Mouse (Mus musculus) kidney, embryonic 16.5 days (tissue): ENCODE measurements around the gene Esrrg. TPM values are rescaled to one million over a fixed set of nuclear protein-coding genes. Genes with fewer than 3 reads are reported as not detected.

Source experiments
- ATAC-seq: fragments of 200-750 bp; cut with Nextera tagmentation; 2 replicates; pipeline ENCODE4 v1.8.0; 2017; ENCODE audit warnings: moderate TSS enrichment; ENCODE audit not compliant: low FRiP score, low TSS enrichment
- H3K27ac ChIP-seq: fragments of 300-500 bp; sonication (generic); 2 replicates; pipeline ENCODE4 v1.5.1; 2014; ENCODE audit warnings: low read length
- H3K27me3 ChIP-seq: fragments of 300-500 bp; sonication (generic); 2 replicates; pipeline ENCODE4 v1.6.1; 2014; ENCODE audit warnings: low read length, control low read depth, mixed read lengths; ENCODE audit not compliant: insufficient read depth
- H3K36me3 ChIP-seq: fragments of 300-500 bp; sonication (generic); 2 replicates; pipeline ENCODE4 v1.6.1; 2014; ENCODE audit warnings: low read length, control low read depth, mixed read lengths; ENCODE audit not compliant: insufficient read depth
- H3K4me1 ChIP-seq: fragments of 300-500 bp; sonication (generic); 2 replicates; pipeline ENCODE4 v1.6.1; 2014; ENCODE audit warnings: low read length, control low read depth, mixed read lengths; ENCODE audit not compliant: insufficient read depth
- H3K4me2 ChIP-seq: fragments of 300-500 bp; sonication (generic); replicated peaks from 2 replicates; pipeline ENCODE4 v1.6.1; 2014; ENCODE audit warnings: low read depth, low read length
- H3K4me3 ChIP-seq: fragments of 300-500 bp; sonication (generic); 2 replicates; pipeline ENCODE4 v1.5.1; 2014; ENCODE audit warnings: mild to moderate bottlenecking, low read length
- H3K9ac ChIP-seq: fragments of 300-500 bp; sonication (generic); replicated peaks from 2 replicates; pipeline ENCODE4 v1.6.1; 2014; ENCODE audit warnings: low read length
- H3K9me3 ChIP-seq: fragments of 300-500 bp; sonication (generic); 2 replicates; pipeline ENCODE4 v1.6.1; 2016; ENCODE audit warnings: low read length, control low read depth
- WGBS: fragments of 180-500 bp; shearing (Covaris S2); extraction: QIAGEN DNeasy Blood & Tissue Kit; methylation state at CpG from one replicate; pipeline ENCODE4 v1.1.7; 2014; 5-methylcytosine and 5-hydroxymethylcytosine counted together
- polyA plus RNA-seq: library from polyadenylated mRNA; unstranded; fragments of >200 nt; fragmentation: Nextera tagmentation; extraction: Ambion mirVana; gene quantifications from 2 replicates; pipeline ENCODE4 v1.2.1, GENCODE M21; 2015

The Esrrg gene
- polyA plus RNA-seq, 1 experiment from 2014 or later, result 36.0 TPM

GRCm38 (mm10) chr1:187663376-187663775 lies 54.8 kb downstream of the Esrrg start:
- peak; percentile 74; the same call in 1 of the 2 replicates for ATAC-seq
- peak overlapping the region; percentile 60 for H3K27ac ChIP-seq

GRCm38 (mm10) chr1:187664261-187664660 lies 55.7 kb downstream of the Esrrg start:
- Histone ChIP-seq H3K4me1 (peaks cover 37% of the 10 kb centered on the region), H3K27me3 (no peaks in the 10 kb centered on the region), H3K36me3 (no peaks in the 10 kb centered on the region), H3K4me2 (no peak overlapping the region), H3K9me3 (no peaks in the 10 kb centered on the region), H3K9ac (no peak overlapping the region), H3K4me3 (no peak overlapping the region), H3K27ac (peak overlapping the region; percentile 60; the same call in 1 of the 2 replicates)
- 70% methylated on average over 7 of the region's 7 CpGs for WGBS
- ATAC-seq, result no peak

More at GRCm38 (mm10) chr1:187663376-187663775, 54.8 kb downstream of the Esrrg start:
- 49% methylated on average over 6 of the region's 6 CpGs for WGBS
- Histone ChIP-seq H3K4me2 (peak overlapping the region; percentile 35), H3K9ac (no peak overlapping the region), H3K27me3 (no peaks in the 10 kb centered on the region), H3K36me3 (no peaks in the 10 kb centered on the region), H3K4me3 (no peak overlapping the region), H3K4me1 (peaks cover 37% of the 10 kb centered on the region), H3K9me3 (no peaks in the 10 kb centered on the region)

- ATAC-seq, result no peak
- no peaks in the 10 kb centered on the region for H3K9me3 ChIP-seq
- no peaks in the 10 kb centered on the region for H3K36me3 ChIP-seq
- no peak overlapping the region for H3K4me3 ChIP-seq
- WGBS, result 35% methylated on average over 10 of the region's 10 CpGs
- no peak overlapping the region for H3K27ac ChIP-seq
- H3K4me2 ChIP-seq, result no peak overlapping the region
- H3K27me3 ChIP-seq, result no peaks in the 10 kb centered on the region
- no peak overlapping the region for H3K9ac ChIP-seq
- H3K4me1 ChIP-seq, result peaks cover 33% of the 10 kb centered on the region
These were observed 57.5 kb downstream of the Esrrg start for GRCm38 (mm10) chr1:187665901-187666600.

- Histone ChIP-seq H3K27me3 (no peaks in the 10 kb centered on the region), H3K9ac (no peak overlapping the region), H3K36me3 (no peaks in the 10 kb centered on the region), H3K9me3 (no peaks in the 10 kb centered on the region), H3K4me2 (no peak overlapping the region), H3K4me3 (no peak overlapping the region), H3K4me1 (0 out of 2 replicates have a peak, but pooled peaks cover 4% of the 10 kb centered on the region), H3K27ac (no peak overlapping the region)
- ATAC-seq, result no peak
- WGBS, result 91% methylated on average over 6 of the region's 6 CpGs
These were observed 61.2 kb downstream of the Esrrg start for GRCm38 (mm10) chr1:187669746-187670145.

- Histone ChIP-seq H3K27me3 (no peaks in the 10 kb centered on the region), H3K9ac (no peak overlapping the region), H3K4me1 (no peaks in the 10 kb centered on the region), H3K27ac (no peak overlapping the region), H3K36me3 (no peaks in the 10 kb centered on the region), H3K9me3 (no peaks in the 10 kb centered on the region), H3K4me2 (no peak overlapping the region), H3K4me3 (no peak overlapping the region)
- WGBS, result 72% methylated on average over 5 of the region's 5 CpGs
- ATAC-seq, result no peak
These were observed 63.9 kb downstream of the Esrrg start for GRCm38 (mm10) chr1:187672446-187672845.

- no peak overlapping the region for H3K4me3 ChIP-seq
- H3K9me3 ChIP-seq, result no peaks in the 10 kb centered on the region
- no peaks in the 10 kb centered on the region for H3K4me1 ChIP-seq
- no peaks in the 10 kb centered on the region for H3K27me3 ChIP-seq
- no peak for ATAC-seq
- H3K27ac ChIP-seq, result no peak overlapping the region
- no peak overlapping the region for H3K4me2 ChIP-seq
- no peaks in the 10 kb centered on the region for H3K36me3 ChIP-seq
- H3K9ac ChIP-seq, result no peak overlapping the region
- 39% methylated on average over 10 of the region's 10 CpGs for WGBS
These were observed 66.2 kb downstream of the Esrrg start for GRCm38 (mm10) chr1:187674771-187675186.

- H3K4me3 ChIP-seq, result no peak overlapping the region
- no peaks in the 10 kb centered on the region for H3K9me3 ChIP-seq
- no peaks in the 10 kb centered on the region for H3K36me3 ChIP-seq
- no peaks in the 10 kb centered on the region for H3K27me3 ChIP-seq
- ATAC-seq, result no peak
- no peak overlapping the region for H3K9ac ChIP-seq
- H3K27ac ChIP-seq, result no peak overlapping the region
- H3K4me2 ChIP-seq, result no peak overlapping the region
- WGBS, result 78% methylated on average over 10 of the region's 10 CpGs
- no peaks in the 10 kb centered on the region for H3K4me1 ChIP-seq
These were observed 68.0 kb downstream of the Esrrg start for GRCm38 (mm10) chr1:187676626-187677025.

- no peaks in the 10 kb centered on the region for H3K27me3 ChIP-seq
- no peaks in the 10 kb centered on the region for H3K36me3 ChIP-seq
- WGBS, result 79% methylated on average over 1 of the region's 1 CpGs
- H3K4me2 ChIP-seq, result no peak overlapping the region
- H3K9ac ChIP-seq, result no peak overlapping the region
- H3K4me3 ChIP-seq, result no peak overlapping the region
- H3K9me3 ChIP-seq, result no peaks in the 10 kb centered on the region
- no peaks in the 10 kb centered on the region for H3K4me1 ChIP-seq
- H3K27ac ChIP-seq, result no peak overlapping the region
- no peak for ATAC-seq
These were observed 70.7 kb downstream of the Esrrg start for GRCm38 (mm10) chr1:187679246-187679645.

GRCm38 (mm10) chr1:187684519-187684918 lies 75.9 kb downstream of the Esrrg start:
- ATAC-seq, result no peak
- Histone ChIP-seq H3K9ac (no peak overlapping the region), H3K4me2 (no peak overlapping the region), H3K27ac (no peak overlapping the region), H3K4me1 (no peaks in the 10 kb centered on the region), H3K27me3 (no peaks in the 10 kb centered on the region), H3K36me3 (no peaks in the 10 kb centered on the region), H3K4me3 (no peak overlapping the region), H3K9me3 (no peaks in the 10 kb centered on the region)
- 88% methylated on average over 4 of the region's 4 CpGs for WGBS

GRCm38 (mm10) chr1:187691846-187692525 lies 83.4 kb downstream of the Esrrg start:
- Histone ChIP-seq H3K9ac (no peak overlapping the region), H3K4me2 (no peak overlapping the region), H3K27me3 (no peaks in the 10 kb centered on the region), H3K4me1 (0 out of 2 replicates have a peak, but pooled peaks cover 3% of the 10 kb centered on the region), H3K36me3 (no peaks in the 10 kb centered on the region), H3K9me3 (no peaks in the 10 kb centered on the region), H3K27ac (no peak overlapping the region), H3K4me3 (no peak overlapping the region)
- 78% methylated on average over 11 of the region's 11 CpGs for WGBS
- no peak for ATAC-seq
